Mouse (Mus musculus) CH12.LX (cell line): ENCODE measurements at regions not wholly inside any gene's neighbourhood (a gene's known extent, or its start where the extent isn't known, plus 50 kb on each side); places are given as distances from the start of the nearest gene placed in this dataset.

Experiments
- DNase-seq: peaks from one replicate; pipeline ENCODE4 v3.0.0-alpha.2; 2013; ENCODE audit errors: extremely low read depth
- H3K27ac ChIP-seq: 2 replicates; pipeline ENCODE4 v1.5.1; 2012; ENCODE audit warnings: low read depth, mild to moderate bottlenecking, control low read depth, moderate library complexity; ENCODE audit not compliant: insufficient read depth
- H3K27me3 ChIP-seq: replicated peaks from 2 replicates; pipeline ENCODE3; 2012; ENCODE audit warnings: inconsistent platforms
- H3K36me3 ChIP-seq, 2 experiments: replicated peaks in 1 of 2; 2 replicates each; pipeline versions ENCODE3 to v1.6.1; 2012; ENCODE audit warnings: inconsistent platforms in 1 of 2, low read length in 1 of 2, mild to moderate bottlenecking in 1 of 2, mixed read lengths in 1 of 2, moderate library complexity in 1 of 2; ENCODE audit not compliant: control insufficient read depth in 1 of 2, insufficient read depth in 1 of 2
- H3K4me1 ChIP-seq, 2 experiments: 2 replicates each; pipeline ENCODE4 v1.6.1; 2012; ENCODE audit warnings: inconsistent platforms in 1 of 2, moderate library complexity in 1 of 2; ENCODE audit not compliant: insufficient read depth in 2 of 2, control insufficient read depth in 1 of 2
- H3K4me2 ChIP-seq: 2 replicates; pipeline ENCODE4 v1.6.1; 2012; ENCODE audit warnings: low read depth, mild to moderate bottlenecking, control low read depth; ENCODE audit not compliant: poor library complexity, insufficient read depth, severe bottlenecking
- H3K4me3 ChIP-seq, 3 experiments: fragments of 150-350 bp in 1 of 3; sonication (generic) in 1 of 3; replicated peaks in 1 of 3; 2 replicates each; pipeline versions ENCODE3 to v1.5.1; 2011 to 2012; ENCODE audit warnings: low read depth in 2 of 3, low read length in 2 of 3, mild to moderate bottlenecking in 2 of 3, moderate library complexity in 2 of 3, control low read depth in 1 of 3, improper control_type of control experiment in 1 of 3, inconsistent platforms in 1 of 3, mixed read lengths in 1 of 3; ENCODE audit not compliant: poor library complexity in 1 of 3
- H3K79me2 ChIP-seq: replicated peaks from 2 replicates; pipeline ENCODE4 v1.6.1; 2012; ENCODE audit warnings: mild to moderate bottlenecking, moderate library complexity; ENCODE audit not compliant: control insufficient read depth, poor library complexity, insufficient read depth, severe bottlenecking; ENCODE audit errors: extremely low read depth
- H3K9ac ChIP-seq: 2 replicates; pipeline ENCODE4 v1.6.1; 2012; ENCODE audit warnings: low read depth, mild to moderate bottlenecking, control low read depth, moderate library complexity; ENCODE audit not compliant: insufficient read depth
- H3K9me3 ChIP-seq: replicated peaks from 2 replicates; pipeline ENCODE3; 2012; ENCODE audit warnings: low read length, inconsistent platforms, mixed read lengths
- CHD1 ChIP-seq: IDR thresholded peaks from 2 replicates; pipeline ENCODE4 v1.6.1; 2012; ENCODE audit warnings: low read depth, low read length, improper control_type of control experiment, inconsistent platforms
- ELF1 ChIP-seq: IDR thresholded peaks from 2 replicates; pipeline ENCODE4 v1.6.1; 2014; ENCODE audit warnings: low read depth, mild to moderate bottlenecking, inconsistent platforms, low read length, improper control_type of control experiment
- EP300 ChIP-seq: IDR thresholded peaks from 2 replicates; pipeline ENCODE4 v1.6.1; 2011; ENCODE audit warnings: low read length, improper control_type of control experiment
- ETS1 ChIP-seq: conservative IDR thresholded peaks from 2 replicates; pipeline ENCODE4 v1.6.1; 2012; ENCODE audit warnings: low read depth, mild to moderate bottlenecking, inconsistent platforms, low read length, improper control_type of control experiment, moderate library complexity
- JUN ChIP-seq: IDR thresholded peaks from 2 replicates; pipeline ENCODE4 v1.6.1; 2011; ENCODE audit warnings: low read depth, mild to moderate bottlenecking, low read length, improper control_type of control experiment, moderate library complexity; ENCODE audit not compliant: insufficient read depth
- JUND ChIP-seq: conservative IDR thresholded peaks from 2 replicates; pipeline ENCODE4 v1.6.1; 2011; ENCODE audit warnings: low read depth, low read length, improper control_type of control experiment
- KAT2A ChIP-seq: IDR thresholded peaks from 2 replicates; pipeline ENCODE4 v1.6.1; 2012; ENCODE audit warnings: low read length, improper control_type of control experiment, inconsistent platforms; ENCODE audit not compliant: insufficient replicate concordance
- MAFK ChIP-seq: IDR thresholded peaks from 2 replicates; pipeline ENCODE4 v1.6.1; 2011; ENCODE audit warnings: low read length, improper control_type of control experiment; ENCODE audit not compliant: insufficient replicate concordance
- MAX ChIP-seq: IDR thresholded peaks from 2 replicates; pipeline ENCODE4 v1.6.1; 2011; ENCODE audit warnings: low read length, improper control_type of control experiment
- MEF2A ChIP-seq: IDR thresholded peaks from 2 replicates; pipeline ENCODE4 v1.6.1; 2014; ENCODE audit warnings: low read depth, mild to moderate bottlenecking, inconsistent platforms, low read length, improper control_type of control experiment, borderline replicate concordance
- MXI1 ChIP-seq: IDR thresholded peaks from 2 replicates; pipeline ENCODE4 v1.6.1; 2011; ENCODE audit warnings: mild to moderate bottlenecking, low read depth, low read length, improper control_type of control experiment
- MYC ChIP-seq: IDR thresholded peaks from 2 replicates; pipeline ENCODE4 v1.6.1; 2011; ENCODE audit warnings: low read depth, mild to moderate bottlenecking, improper control_type of control experiment, low read length
- NELFE ChIP-seq: IDR thresholded peaks from 2 replicates; pipeline ENCODE4 v1.6.1; 2011; ENCODE audit warnings: low read depth, low read length, improper control_type of control experiment
- PAX5 ChIP-seq: IDR thresholded peaks from 2 replicates; pipeline ENCODE4 v1.6.1; 2012; ENCODE audit warnings: low read length, inconsistent platforms, mixed read lengths
- POLR2A ChIP-seq: IDR thresholded peaks from 2 replicates; pipeline ENCODE4 v1.6.1; 2011; ENCODE audit warnings: low read depth, mild to moderate bottlenecking, improper control_type of control experiment, low read length
- SMC3 ChIP-seq: IDR thresholded peaks from 2 replicates; pipeline ENCODE4 v1.6.1; 2011; ENCODE audit warnings: low read depth, low read length, improper control_type of control experiment
- TCF12 ChIP-seq: IDR thresholded peaks from 2 replicates; pipeline ENCODE4 v1.6.1; 2014; ENCODE audit warnings: low read depth, mild to moderate bottlenecking, inconsistent platforms, low read length, improper control_type of control experiment
- UBTF ChIP-seq: IDR thresholded peaks from 2 replicates; pipeline ENCODE4 v1.6.1; 2012; ENCODE audit warnings: low read depth, mild to moderate bottlenecking, inconsistent platforms, low read length, improper control_type of control experiment, moderate library complexity
- USF1 ChIP-seq: IDR thresholded peaks from 2 replicates; pipeline ENCODE4 v1.6.1; 2014; ENCODE audit warnings: low read depth, mild to moderate bottlenecking, inconsistent platforms, low read length, improper control_type of control experiment
- USF2 ChIP-seq: conservative IDR thresholded peaks from 2 replicates; pipeline ENCODE4 v1.6.1; 2011; ENCODE audit warnings: low read depth, low read length, improper control_type of control experiment
- ZMIZ1 ChIP-seq: IDR thresholded peaks from 2 replicates; pipeline ENCODE4 v1.6.1; 2012; ENCODE audit warnings: low read depth, mild to moderate bottlenecking, inconsistent platforms, low read length, improper control_type of control experiment
- dilution Hi-C: fragments of 300-500 bp; cut with MboI; formaldehyde crosslinking; loops from 2 replicates; pipeline ENCODE4 v1.14.3; 2020; ENCODE audit warnings: low sequenced_read_pairs; ENCODE audit not compliant: extremely low pct_unique_long_range_greater_than_20kb, extremely low pct_ligation_motif_present
- in situ Hi-C: fragments of 300-500 bp; cut with MboI; formaldehyde crosslinking; loops from 3 replicates; pipeline ENCODE4 v1.14.3; 2019; ENCODE audit warnings: low sequenced_read_pairs, low pct_ligation_motif_present, low pct_unique_long_range_greater_than_20kb, mixed read lengths

- Histone ChIP-seq H3K27ac (no peak overlapping the region), H3K4me1 (no peaks in the 10 kb centered on the region)
These were observed 100.0 kb upstream of the Mki67 start for GRCm38 (mm10) chr7:135816191-135816590.

GRCm38 (mm10) chr7:135817868-135818267 lies 101.7 kb upstream of the Mki67 start:
- no peak overlapping the region for H3K4me3 ChIP-seq
- H3K27me3 ChIP-seq: peaks cover 76% of the 10 kb centered on the region
- H3K36me3 ChIP-seq: no peaks in the 10 kb centered on the region
- H3K9ac ChIP-seq: no peak overlapping the region
- TF ChIP-seq POLR2A (no peak), UBTF (no peak), TCF12 (no peak), USF1 (no peak), JUND (no peak), USF2 (no peak), MYC (no peak), NELFE (no peak), MAFK (no peak), CHD1 (no peak), MEF2A (no peak), ELF1 (no peak)
- peaks cover 5% of the 10 kb centered on the region for H3K9me3 ChIP-seq
- in situ Hi-C loops: no loop called here
- H3K4me1 ChIP-seq: no peaks in the 10 kb centered on the region
- H3K27ac ChIP-seq: no peak overlapping the region
- no peak overlapping the region for H3K4me2 ChIP-seq
- dilution Hi-C loops: no loop called here
- no peak for DNase-seq
- no peaks in the 10 kb centered on the region for H3K79me2 ChIP-seq

More at GRCm38 (mm10) chr7:135816191-135816590, 100.0 kb upstream of the Mki67 start:
- dilution Hi-C loops (no loop called here), in situ Hi-C loops (no loop called here)
- H3K4me3 ChIP-seq: no peak overlapping the region
- TF ChIP-seq ELF1: no peak
- no peak for TF ChIP-seq SMC3
- no peak for TF ChIP-seq MAX
- no peak for TF ChIP-seq KAT2A
- no peak for TF ChIP-seq MXI1
- no peak for TF ChIP-seq ETS1
- no peak for TF ChIP-seq CHD1
- no peak for TF ChIP-seq JUN
- no peak for TF ChIP-seq EP300
- no peak for TF ChIP-seq NELFE
- TF ChIP-seq ZMIZ1: no peak
- TF ChIP-seq PAX5: no peak
- no peak overlapping the region for H3K9ac ChIP-seq
- DNase-seq: no peak
- no peak overlapping the region for H3K4me2 ChIP-seq
- no peaks in the 10 kb centered on the region for H3K79me2 ChIP-seq
- no peaks in the 10 kb centered on the region for H3K36me3 ChIP-seq
- H3K27me3 ChIP-seq: peaks cover 62% of the 10 kb centered on the region
- peaks cover 2% of the 10 kb centered on the region for H3K9me3 ChIP-seq
